Mouse (Mus musculus) heart, adult 2 months (tissue): ENCODE data around the gene 4921504E06Rik.

Source experiments
- CTCF ChIP-seq: fragments of 200-600 bp; IDR thresholded peaks from 2 replicates; pipeline ENCODE4 v1.8.1; 2022; ENCODE audit warnings: antibody characterized with exemption, mild to moderate bottlenecking, moderate library complexity
- EP300 ChIP-seq: fragments of 200-500 bp; IDR thresholded peaks from 2 replicates; pipeline ENCODE4 v1.6.1; 2011; ENCODE audit warnings: low read depth, low read length, control low read depth; ENCODE audit not compliant: insufficient read depth
- POLR2A ChIP-seq: fragments of 200-500 bp; IDR thresholded peaks from 2 replicates; pipeline ENCODE4 v1.6.1; 2011; ENCODE audit warnings: mild to moderate bottlenecking, low read depth, low read length, control low read depth; ENCODE audit not compliant: insufficient read depth

- TF ChIP-seq POLR2A (no peak), CTCF (peak; percentile 29), EP300 (no peak)
These were observed 105.5 kb downstream of the 4921504E06Rik start for GRCm38 (mm10) chr2:19448042-19448700.
